Mouse (Mus musculus): ENCODE results near the gene Dnaic1. TPM values are rescaled to one million over a fixed set of nuclear protein-coding genes. Genes with fewer than 3 reads are reported as not detected.

The Dnaic1 gene
- polyA plus RNA-seq, 1 experiment: 86.5 TPM

- Histone ChIP-seq H3K36me3 (ENCODE audit: control insufficient read depth, insufficient read depth, low read length) (no peaks in the 10 kb centered on the region), H3K27me3 (ENCODE audit: control insufficient read depth, insufficient read depth, low read length) (no peaks in the 10 kb centered on the region), H3K27ac (ENCODE audit: control insufficient read depth, insufficient read depth, low read depth, low read length) (no peak overlapping the region), H3K4me3 (ENCODE audit: control insufficient read depth, low read depth, low read length) (no peak overlapping the region), H3K4me1 (ENCODE audit: control insufficient read depth, insufficient read depth, low read length) (no peaks in the 10 kb centered on the region)
- no peak for TF ChIP-seq CTCF (IDR thresholded peaks at IDR 0.05; ENCODE audit: control insufficient read depth, insufficient read depth, insufficient replicate concordance, low read depth, low read length)
- no peak for TF ChIP-seq POLR2A (IDR thresholded peaks at IDR 0.05; ENCODE audit: control insufficient read depth, low read depth, low read length)
These were observed 37.2 kb downstream of the Dnaic1 start for GRCm38 (mm10) chr4:41606784-41607183.

- H3K4me3 ChIP-seq (ENCODE audit: control insufficient read depth, low read depth, low read length): no peak overlapping the region
- no peaks in the 10 kb centered on the region for H3K27me3 ChIP-seq (ENCODE audit: control insufficient read depth, insufficient read depth, low read length)
- TF ChIP-seq CTCF (IDR thresholded peaks at IDR 0.05; ENCODE audit: control insufficient read depth, insufficient read depth, insufficient replicate concordance, low read depth, low read length) (no peak), POLR2A (IDR thresholded peaks at IDR 0.05; ENCODE audit: control insufficient read depth, low read depth, low read length) (no peak)
- H3K36me3 ChIP-seq (ENCODE audit: control insufficient read depth, insufficient read depth, low read length): no peaks in the 10 kb centered on the region
- H3K4me1 ChIP-seq (ENCODE audit: control insufficient read depth, insufficient read depth, low read length): no peaks in the 10 kb centered on the region
- no peak overlapping the region for H3K27ac ChIP-seq (ENCODE audit: control insufficient read depth, insufficient read depth, low read depth, low read length)
These were observed 40.4 kb downstream of the Dnaic1 start for GRCm38 (mm10) chr4:41609681-41610593.

GRCm38 (mm10) chr4:41610594-41610980 lies 41.0 kb downstream of the Dnaic1 start:
- Histone ChIP-seq H3K4me3 (ENCODE audit: control insufficient read depth, low read depth, low read length) (no peak overlapping the region), H3K4me1 (ENCODE audit: control insufficient read depth, insufficient read depth, low read length) (no peaks in the 10 kb centered on the region), H3K27ac (ENCODE audit: control insufficient read depth, insufficient read depth, low read depth, low read length) (no peak overlapping the region), H3K36me3 (ENCODE audit: control insufficient read depth, insufficient read depth, low read length) (no peaks in the 10 kb centered on the region), H3K27me3 (ENCODE audit: control insufficient read depth, insufficient read depth, low read length) (no peaks in the 10 kb centered on the region)
- TF ChIP-seq POLR2A (IDR thresholded peaks at IDR 0.05; ENCODE audit: control insufficient read depth, low read depth, low read length) (no peak), CTCF (IDR thresholded peaks at IDR 0.05; ENCODE audit: control insufficient read depth, insufficient read depth, insufficient replicate concordance, low read depth, low read length) (no peak)

- no peak overlapping the region for H3K4me3 ChIP-seq (ENCODE audit: control insufficient read depth, low read depth, low read length)
- TF ChIP-seq CTCF (IDR thresholded peaks at IDR 0.05; ENCODE audit: control insufficient read depth, insufficient read depth, insufficient replicate concordance, low read depth, low read length): no peak
- TF ChIP-seq POLR2A (IDR thresholded peaks at IDR 0.05; ENCODE audit: control insufficient read depth, low read depth, low read length): no peak
- no peaks in the 10 kb centered on the region for H3K4me1 ChIP-seq (ENCODE audit: control insufficient read depth, insufficient read depth, low read length)
- no peaks in the 10 kb centered on the region for H3K27me3 ChIP-seq (ENCODE audit: control insufficient read depth, insufficient read depth, low read length)
- H3K36me3 ChIP-seq (ENCODE audit: control insufficient read depth, insufficient read depth, low read length): no peaks in the 10 kb centered on the region
- H3K27ac ChIP-seq (ENCODE audit: control insufficient read depth, insufficient read depth, low read depth, low read length): no peak overlapping the region
These were observed 42.6 kb downstream of the Dnaic1 start for GRCm38 (mm10) chr4:41612166-41612565.

GRCm38 (mm10) chr4:41614156-41614555 lies 44.6 kb downstream of the Dnaic1 start:
- H3K27ac ChIP-seq (ENCODE audit: control insufficient read depth, insufficient read depth, low read depth, low read length): no peak overlapping the region
- H3K4me1 ChIP-seq (ENCODE audit: control insufficient read depth, insufficient read depth, low read length): no peaks in the 10 kb centered on the region
- TF ChIP-seq POLR2A (IDR thresholded peaks at IDR 0.05; ENCODE audit: control insufficient read depth, low read depth, low read length) (no peak), CTCF (IDR thresholded peaks at IDR 0.05; ENCODE audit: control insufficient read depth, insufficient read depth, insufficient replicate concordance, low read depth, low read length) (peak; percentile 86)
- no peak overlapping the region for H3K4me3 ChIP-seq (ENCODE audit: control insufficient read depth, low read depth, low read length)
- H3K27me3 ChIP-seq (ENCODE audit: control insufficient read depth, insufficient read depth, low read length): no peaks in the 10 kb centered on the region
- no peaks in the 10 kb centered on the region for H3K36me3 ChIP-seq (ENCODE audit: control insufficient read depth, insufficient read depth, low read length)

- no peaks in the 10 kb centered on the region; the same call in 1 of the 2 replicates for H3K36me3 ChIP-seq (ENCODE audit: control insufficient read depth, insufficient read depth, low read length)
- H3K4me1 ChIP-seq (ENCODE audit: control insufficient read depth, insufficient read depth, low read length): no peaks in the 10 kb centered on the region
- TF ChIP-seq CTCF (IDR thresholded peaks at IDR 0.05; ENCODE audit: control insufficient read depth, insufficient read depth, insufficient replicate concordance, low read depth, low read length): no peak
- H3K4me3 ChIP-seq (ENCODE audit: control insufficient read depth, low read depth, low read length): no peak overlapping the region
- H3K27ac ChIP-seq (ENCODE audit: control insufficient read depth, insufficient read depth, low read depth, low read length): no peak overlapping the region
- no peaks in the 10 kb centered on the region for H3K27me3 ChIP-seq (ENCODE audit: control insufficient read depth, insufficient read depth, low read length)
These were observed 46.4 kb downstream of the Dnaic1 start for GRCm38 (mm10) chr4:41615661-41616599.

Measured in testis, adult 2 months (tissue).